Mouse (Mus musculus): ENCODE measurements around the gene Vcam1. TPM values are rescaled to one million over a fixed set of nuclear protein-coding genes. Genes with fewer than 3 reads are reported as not detected.
A peak's percentile ranks its signal among the peaks of the same experiment; 100 is the strongest.

Vcam1 gene
- 36.2 and 46.4 TPM in 2 replicates for total RNA-seq (2014; rRNA removed)
- polyA plus RNA-seq (2015; fragmentation: Nextera tagmentation; extraction: Ambion mirVana), result 34.4 and 37.5 TPM in 2 replicates

- no peaks in the 10 kb centered on the region for H3K36me3 ChIP-seq (ENCODE audit: insufficient read depth, low read length)
- no peaks in the 10 kb centered on the region for H3K9me3 ChIP-seq (ENCODE audit: low read length)
- ATAC-seq (ENCODE audit: low FRiP score) (peak; percentile 65), DNase-seq (ENCODE audit: low spot score) (peak; percentile 80)
- no peak within 1 kb of the TSS for H3K27ac ChIP-seq (ENCODE audit: low read depth, low read length)
- H3K9ac ChIP-seq (replicated peaks; ENCODE audit: low read length, poor library complexity, severe bottlenecking), result no peak within 1 kb of the TSS
- H3K4me2 ChIP-seq (ENCODE audit: low read depth, low read length, poor library complexity, severe bottlenecking), result peak within 1 kb of the TSS; percentile 46
- no peak for TF ChIP-seq CTCF (IDR thresholded peaks at IDR 0.05)
- H3K4me1 ChIP-seq (ENCODE audit: insufficient read depth, low read length), result no peaks in the 10 kb centered on the region
- 1% methylated on average over 9 of the region's 9 CpGs for WGBS
- peak within 1 kb of the TSS; percentile 30 for H3K4me3 ChIP-seq (ENCODE audit: low read depth, low read length)
- no peaks in the 10 kb centered on the region for H3K27me3 ChIP-seq (ENCODE audit: insufficient read depth, low read length)
These were observed at the start of gene Vcam1 for GRCm38 (mm10) chr3:116129259-116129738. TSS of gene Vcam1 (minus strand) at chr3:116129688.

- WGBS, result 93% methylated on average over 6 of the region's 6 CpGs
- no peak overlapping the region for H3K4me2 ChIP-seq (ENCODE audit: low read depth, low read length, poor library complexity, severe bottlenecking)
These were observed 45.6 kb upstream of the Vcam1 start for GRCm38 (mm10) chr3:116175106-116175505.

GRCm38 (mm10) chr3:116171461-116171860 lies 42.0 kb upstream of the Vcam1 start:
- no peak overlapping the region for H3K27ac ChIP-seq (ENCODE audit: low read depth, low read length)
- no peak overlapping the region for H3K9ac ChIP-seq (replicated peaks; ENCODE audit: low read length, poor library complexity, severe bottlenecking)
- DNase-seq (ENCODE audit: low spot score) (no peak), ATAC-seq (ENCODE audit: low FRiP score) (no peak)
- 79% methylated on average over 5 of the region's 5 CpGs for WGBS
- TF ChIP-seq CTCF (IDR thresholded peaks at IDR 0.05), result no peak
- H3K4me3 ChIP-seq (ENCODE audit: low read depth, low read length), result no peak overlapping the region
- no peaks in the 10 kb centered on the region for H3K9me3 ChIP-seq (ENCODE audit: low read length)
- H3K4me2 ChIP-seq (ENCODE audit: low read depth, low read length, poor library complexity, severe bottlenecking), result no peak overlapping the region
- no peaks in the 10 kb centered on the region for H3K36me3 ChIP-seq (ENCODE audit: insufficient read depth, low read length)
- H3K27me3 ChIP-seq (ENCODE audit: insufficient read depth, low read length), result no peaks in the 10 kb centered on the region
- H3K4me1 ChIP-seq (ENCODE audit: insufficient read depth, low read length), result no peaks in the 10 kb centered on the region

More at GRCm38 (mm10) chr3:116175106-116175505, 45.6 kb upstream of the Vcam1 start:
- H3K27ac ChIP-seq (ENCODE audit: low read depth, low read length), result no peak overlapping the region
- no peaks in the 10 kb centered on the region for H3K36me3 ChIP-seq (ENCODE audit: insufficient read depth, low read length)
- no peak for TF ChIP-seq CTCF (IDR thresholded peaks at IDR 0.05)
- no peak overlapping the region for H3K9ac ChIP-seq (replicated peaks; ENCODE audit: low read length, poor library complexity, severe bottlenecking)
- DNase-seq (ENCODE audit: low spot score) (no peak), ATAC-seq (ENCODE audit: low FRiP score) (no peak)
- H3K4me3 ChIP-seq (ENCODE audit: low read depth, low read length), result no peak overlapping the region
- no peaks in the 10 kb centered on the region for H3K4me1 ChIP-seq (ENCODE audit: insufficient read depth, low read length)
- no peaks in the 10 kb centered on the region for H3K27me3 ChIP-seq (ENCODE audit: insufficient read depth, low read length)
- H3K9me3 ChIP-seq (ENCODE audit: low read length), result no peaks in the 10 kb centered on the region

- H3K4me3 ChIP-seq (ENCODE audit: low read depth, low read length), result no peak overlapping the region
- no peaks in the 10 kb centered on the region for H3K9me3 ChIP-seq (ENCODE audit: low read length)
- 90% methylated on average over 2 of the region's 2 CpGs for WGBS
- DNase-seq (ENCODE audit: low spot score) (no peak), ATAC-seq (ENCODE audit: low FRiP score) (no peak)
- no peaks in the 10 kb centered on the region for H3K36me3 ChIP-seq (ENCODE audit: insufficient read depth, low read length)
- H3K9ac ChIP-seq (replicated peaks; ENCODE audit: low read length, poor library complexity, severe bottlenecking), result no peak overlapping the region
- H3K27ac ChIP-seq (ENCODE audit: low read depth, low read length), result no peak overlapping the region
- H3K4me2 ChIP-seq (ENCODE audit: low read depth, low read length, poor library complexity, severe bottlenecking), result no peak overlapping the region
- H3K27me3 ChIP-seq (ENCODE audit: insufficient read depth, low read length), result no peaks in the 10 kb centered on the region
- TF ChIP-seq CTCF (IDR thresholded peaks at IDR 0.05), result no peak
- H3K4me1 ChIP-seq (ENCODE audit: insufficient read depth, low read length), result no peaks in the 10 kb centered on the region
These were observed 38.6 kb upstream of the Vcam1 start for GRCm38 (mm10) chr3:116168056-116168455.

GRCm38 (mm10) chr3:116166296-116166695 lies 36.8 kb upstream of the Vcam1 start:
- Histone ChIP-seq H3K27ac (ENCODE audit: low read depth, low read length) (no peak overlapping the region), H3K4me1 (ENCODE audit: insufficient read depth, low read length) (no peaks in the 10 kb centered on the region), H3K4me2 (ENCODE audit: low read depth, low read length, poor library complexity, severe bottlenecking) (no peak overlapping the region), H3K9ac (replicated peaks; ENCODE audit: low read length, poor library complexity, severe bottlenecking) (no peak overlapping the region), H3K4me3 (ENCODE audit: low read depth, low read length) (no peak overlapping the region), H3K27me3 (ENCODE audit: insufficient read depth, low read length) (no peaks in the 10 kb centered on the region), H3K9me3 (ENCODE audit: low read length) (no peaks in the 10 kb centered on the region), H3K36me3 (ENCODE audit: insufficient read depth, low read length) (no peaks in the 10 kb centered on the region)
- DNase-seq (ENCODE audit: low spot score) (no peak), ATAC-seq (ENCODE audit: low FRiP score) (no peak)
- no peak for TF ChIP-seq CTCF (IDR thresholded peaks at IDR 0.05)
- WGBS, result 81% methylated on average over 8 of the region's 8 CpGs

- 45% methylated on average over 1 of the region's 1 CpGs for WGBS
- no peak overlapping the region for H3K27ac ChIP-seq (ENCODE audit: low read depth, low read length)
- DNase-seq (ENCODE audit: low spot score) (no peak), ATAC-seq (ENCODE audit: low FRiP score) (no peak)
- no peak overlapping the region for H3K4me3 ChIP-seq (ENCODE audit: low read depth, low read length)
- no peaks in the 10 kb centered on the region for H3K27me3 ChIP-seq (ENCODE audit: insufficient read depth, low read length)
- H3K9me3 ChIP-seq (ENCODE audit: low read length), result no peaks in the 10 kb centered on the region
- H3K36me3 ChIP-seq (ENCODE audit: insufficient read depth, low read length), result no peaks in the 10 kb centered on the region
- no peak overlapping the region for H3K9ac ChIP-seq (replicated peaks; ENCODE audit: low read length, poor library complexity, severe bottlenecking)
- TF ChIP-seq CTCF (IDR thresholded peaks at IDR 0.05), result no peak
- H3K4me1 ChIP-seq (ENCODE audit: insufficient read depth, low read length), result no peaks in the 10 kb centered on the region
- no peak overlapping the region for H3K4me2 ChIP-seq (ENCODE audit: low read depth, low read length, poor library complexity, severe bottlenecking)
These were observed 35.5 kb upstream of the Vcam1 start for GRCm38 (mm10) chr3:116165030-116165429.
